Mouse (Mus musculus) kidney, adult 2 months (tissue): ENCODE data around the gene Chst11.

Experiments used
- CTCF ChIP-seq: fragments of 200-500 bp; conservative IDR thresholded peaks from 2 replicates; pipeline ENCODE4 v1.5.1; 2011; ENCODE audit warnings: low read depth, mild to moderate bottlenecking, control low read depth, low read length, moderate library complexity, mixed read lengths; ENCODE audit not compliant: insufficient read depth, insufficient read length
- POLR2A ChIP-seq: fragments of 200-500 bp; IDR thresholded peaks from one replicate; pipeline ENCODE4 v1.6.1; 2011; ENCODE audit warnings: low read depth, low read length, control low read depth

GRCm38 (mm10) chr10:83157289-83157688 is 172.0 kb downstream of the Chst11 start:
- TF ChIP-seq CTCF (no peak), POLR2A (no peak)
